Mouse (Mus musculus): ENCODE data around the gene Odf3. TPM values are rescaled to one million over a fixed set of nuclear protein-coding genes. Genes with fewer than 3 reads are reported as not detected.

Gene Odf3
- polyA plus RNA-seq, 1 experiment from 2014 or later, result not detected

GRCm38 (mm10) chr7:140821653-140822329, 25.8 kb upstream of the Odf3 start, which contains the start of gene Zfp941:
Gene Zfp941, minus strand, starts transcription at chr7:140822178.
- peak within 1 kb of the TSS; percentile 38 for H3K27ac ChIP-seq (ENCODE audit: low read length)
- H3K9ac ChIP-seq (replicated peaks; ENCODE audit: low read depth, low read length), result peak within 1 kb of the TSS; percentile 57
- peak within 1 kb of the TSS; percentile 76 for H3K4me2 ChIP-seq (ENCODE audit: low read length)
- H3K9me3 ChIP-seq (ENCODE audit: control insufficient read depth, low read length), result no peaks in the 10 kb centered on the region
- H3K4me1 ChIP-seq (replicated peaks; ENCODE audit: control insufficient read depth, insufficient read depth, low read length), result peaks cover 10% of the 10 kb centered on the region
- no peaks in the 10 kb centered on the region for H3K36me3 ChIP-seq (ENCODE audit: control insufficient read depth, insufficient read depth)
- peak; percentile 94 for ATAC-seq
- under 1% methylated on average over 21 of the region's 21 CpGs for WGBS
- peak within 1 kb of the TSS; percentile 55 for H3K4me3 ChIP-seq (replicated peaks; ENCODE audit: low read length)
- peaks cover 9% of the 10 kb centered on the region for H3K27me3 ChIP-seq (replicated peaks; ENCODE audit: control insufficient read depth, insufficient read depth, low read length)

GRCm38 (mm10) chr7:140822731-140823130, 24.9 kb upstream of the Odf3 start:
- Histone ChIP-seq H3K27me3 (replicated peaks; ENCODE audit: control insufficient read depth, insufficient read depth, low read length) (peaks cover 9% of the 10 kb centered on the region), H3K4me1 (replicated peaks; ENCODE audit: control insufficient read depth, insufficient read depth, low read length) (peaks cover 10% of the 10 kb centered on the region), H3K9me3 (ENCODE audit: control insufficient read depth, low read length) (no peaks in the 10 kb centered on the region), H3K4me2 (ENCODE audit: low read length) (no peak overlapping the region), H3K9ac (replicated peaks; ENCODE audit: low read depth, low read length) (no peak overlapping the region), H3K27ac (ENCODE audit: low read length) (no peak overlapping the region), H3K4me3 (replicated peaks; ENCODE audit: low read length) (no peak overlapping the region), H3K36me3 (ENCODE audit: control insufficient read depth, insufficient read depth) (no peaks in the 10 kb centered on the region)
- ATAC-seq, result no peak
- 96% methylated on average over 4 of the region's 4 CpGs for WGBS

- no peak overlapping the region for H3K27ac ChIP-seq (ENCODE audit: low read length)
- peaks cover 5% of the 10 kb centered on the region; the same call in 1 of the 2 replicates for H3K27me3 ChIP-seq (replicated peaks; ENCODE audit: control insufficient read depth, insufficient read depth, low read length)
- H3K4me1 ChIP-seq (replicated peaks; ENCODE audit: control insufficient read depth, insufficient read depth, low read length), result no peaks in the 10 kb centered on the region
- H3K36me3 ChIP-seq (ENCODE audit: control insufficient read depth, insufficient read depth), result no peaks in the 10 kb centered on the region
- H3K4me2 ChIP-seq (ENCODE audit: low read length), result no peak overlapping the region
- 0 out of 2 replicates have a peak, but pooled peaks have one; percentile 43 for ATAC-seq
- 34% methylated on average over 8 of the region's 8 CpGs for WGBS
- H3K9me3 ChIP-seq (ENCODE audit: control insufficient read depth, low read length), result no peaks in the 10 kb centered on the region
- H3K9ac ChIP-seq (replicated peaks; ENCODE audit: low read depth, low read length), result no peak overlapping the region
- no peak overlapping the region for H3K4me3 ChIP-seq (replicated peaks; ENCODE audit: low read length)
Observed at GRCm38 (mm10) chr7:140828171-140828881, 19.3 kb upstream of the Odf3 start.

- Histone ChIP-seq H3K9me3 (ENCODE audit: control insufficient read depth, low read length) (no peaks in the 10 kb centered on the region), H3K4me1 (replicated peaks; ENCODE audit: control insufficient read depth, insufficient read depth, low read length) (no peaks in the 10 kb centered on the region), H3K36me3 (ENCODE audit: control insufficient read depth, insufficient read depth) (no peaks in the 10 kb centered on the region), H3K4me2 (ENCODE audit: low read length) (no peak overlapping the region), H3K4me3 (replicated peaks; ENCODE audit: low read length) (no peak overlapping the region), H3K27me3 (replicated peaks; ENCODE audit: control insufficient read depth, insufficient read depth, low read length) (no peaks in the 10 kb centered on the region), H3K9ac (replicated peaks; ENCODE audit: low read depth, low read length) (no peak overlapping the region), H3K27ac (ENCODE audit: low read length) (no peak overlapping the region)
- 79% methylated on average over 6 of the region's 6 CpGs for WGBS
- no peak for ATAC-seq
Observed at GRCm38 (mm10) chr7:140831447-140831846, 16.2 kb upstream of the Odf3 start.

- H3K27ac ChIP-seq (ENCODE audit: low read length), result no peak overlapping the region
- H3K4me2 ChIP-seq (ENCODE audit: low read length), result no peak overlapping the region
- H3K9me3 ChIP-seq (ENCODE audit: control insufficient read depth, low read length), result no peaks in the 10 kb centered on the region
- H3K9ac ChIP-seq (replicated peaks; ENCODE audit: low read depth, low read length), result no peak overlapping the region
- H3K4me3 ChIP-seq (replicated peaks; ENCODE audit: low read length), result no peak overlapping the region
- H3K27me3 ChIP-seq (replicated peaks; ENCODE audit: control insufficient read depth, insufficient read depth, low read length), result no peaks in the 10 kb centered on the region
- WGBS, result 87% methylated on average over 4 of the region's 4 CpGs
- no peak for ATAC-seq
- no peaks in the 10 kb centered on the region for H3K4me1 ChIP-seq (replicated peaks; ENCODE audit: control insufficient read depth, insufficient read depth, low read length)
- no peaks in the 10 kb centered on the region for H3K36me3 ChIP-seq (ENCODE audit: control insufficient read depth, insufficient read depth)
Observed at GRCm38 (mm10) chr7:140833341-140833740, 14.3 kb upstream of the Odf3 start.

GRCm38 (mm10) chr7:140834968-140835757, 12.4 kb upstream of the Odf3 start, which contains the start of gene Urah:
Gene Urah, plus strand, starts transcription at chr7:140835018.
- WGBS, result 43% methylated on average over 20 of the region's 20 CpGs
- no peaks in the 10 kb centered on the region for H3K4me1 ChIP-seq (replicated peaks; ENCODE audit: control insufficient read depth, insufficient read depth, low read length)
- ATAC-seq, result no peak
- H3K36me3 ChIP-seq (ENCODE audit: control insufficient read depth, insufficient read depth), result no peaks in the 10 kb centered on the region
- no peak within 1 kb of the TSS for H3K27ac ChIP-seq (ENCODE audit: low read length)
- H3K9me3 ChIP-seq (ENCODE audit: control insufficient read depth, low read length), result no peaks in the 10 kb centered on the region
- no peak within 1 kb of the TSS for H3K4me2 ChIP-seq (ENCODE audit: low read length)
- no peaks in the 10 kb centered on the region for H3K27me3 ChIP-seq (replicated peaks; ENCODE audit: control insufficient read depth, insufficient read depth, low read length)
- H3K4me3 ChIP-seq (replicated peaks; ENCODE audit: low read length), result no peak within 1 kb of the TSS
- no peak within 1 kb of the TSS for H3K9ac ChIP-seq (replicated peaks; ENCODE audit: low read depth, low read length)

GRCm38 (mm10) chr7:140835758-140836087, 11.9 kb upstream of the Odf3 start:
- ATAC-seq, result no peak
- H3K27me3 ChIP-seq (replicated peaks; ENCODE audit: control insufficient read depth, insufficient read depth, low read length), result no peaks in the 10 kb centered on the region; the same call in 1 of the 2 replicates
- H3K9ac ChIP-seq (replicated peaks; ENCODE audit: low read depth, low read length), result no peak overlapping the region
- no peaks in the 10 kb centered on the region for H3K9me3 ChIP-seq (ENCODE audit: control insufficient read depth, low read length)
- no peak overlapping the region for H3K27ac ChIP-seq (ENCODE audit: low read length)
- no peak overlapping the region for H3K4me2 ChIP-seq (ENCODE audit: low read length)
- no peaks in the 10 kb centered on the region for H3K4me1 ChIP-seq (replicated peaks; ENCODE audit: control insufficient read depth, insufficient read depth, low read length)
- H3K4me3 ChIP-seq (replicated peaks; ENCODE audit: low read length), result no peak overlapping the region
- 76% methylated on average over 2 of the region's 2 CpGs for WGBS
- no peaks in the 10 kb centered on the region for H3K36me3 ChIP-seq (ENCODE audit: control insufficient read depth, insufficient read depth)

GRCm38 (mm10) chr7:140836243-140837115, 11.1 kb upstream of the Odf3 start:
- no peaks in the 10 kb centered on the region; the same call in 1 of the 2 replicates for H3K27me3 ChIP-seq (replicated peaks; ENCODE audit: control insufficient read depth, insufficient read depth, low read length)
- H3K4me2 ChIP-seq (ENCODE audit: low read length), result no peak overlapping the region
- no peak overlapping the region for H3K4me3 ChIP-seq (replicated peaks; ENCODE audit: low read length)
- H3K9me3 ChIP-seq (ENCODE audit: control insufficient read depth, low read length), result no peaks in the 10 kb centered on the region
- no peaks in the 10 kb centered on the region for H3K36me3 ChIP-seq (ENCODE audit: control insufficient read depth, insufficient read depth)
- WGBS, result 75% methylated on average over 9 of the region's 9 CpGs
- no peak overlapping the region for H3K27ac ChIP-seq (ENCODE audit: low read length)
- no peak overlapping the region for H3K9ac ChIP-seq (replicated peaks; ENCODE audit: low read depth, low read length)
- no peak for ATAC-seq
- H3K4me1 ChIP-seq (replicated peaks; ENCODE audit: control insufficient read depth, insufficient read depth, low read length), result no peaks in the 10 kb centered on the region

All from forebrain, embryonic 16.5 days (tissue).